Mouse (Mus musculus) CD4-positive, CD25-positive, alpha-beta regulatory T cell, adult 2 months (primary cell): ENCODE data around the gene 4921504E06Rik.

Source experiments
- DNase-seq: peaks from one replicate; pipeline ENCODE4 v3.0.0-alpha.2; 2012; ENCODE audit warnings: low read depth, low spot score

The 4921504E06Rik gene

GRCm38 (mm10) chr2:19553821-19554592 is at the start of gene 4921504E06Rik:
Gene 4921504E06Rik (minus strand): TSS chr2:19553914.
- peak; percentile 69 for DNase-seq

GRCm38 (mm10) chr2:19601386-19601925 is 47.7 kb upstream of the 4921504E06Rik start:
- DNase-seq = no peak

GRCm38 (mm10) chr2:19600860-19601259 is 47.1 kb upstream of the 4921504E06Rik start:
- DNase-seq = no peak

- no peak for DNase-seq
Measured at GRCm38 (mm10) chr2:19599801-19600200, 46.1 kb upstream of the 4921504E06Rik start.

GRCm38 (mm10) chr2:19596988-19597387 is 43.3 kb upstream of the 4921504E06Rik start:
- no peak for DNase-seq

GRCm38 (mm10) chr2:19596426-19596825 is 42.7 kb upstream of the 4921504E06Rik start:
- DNase-seq = no peak

DNA sequence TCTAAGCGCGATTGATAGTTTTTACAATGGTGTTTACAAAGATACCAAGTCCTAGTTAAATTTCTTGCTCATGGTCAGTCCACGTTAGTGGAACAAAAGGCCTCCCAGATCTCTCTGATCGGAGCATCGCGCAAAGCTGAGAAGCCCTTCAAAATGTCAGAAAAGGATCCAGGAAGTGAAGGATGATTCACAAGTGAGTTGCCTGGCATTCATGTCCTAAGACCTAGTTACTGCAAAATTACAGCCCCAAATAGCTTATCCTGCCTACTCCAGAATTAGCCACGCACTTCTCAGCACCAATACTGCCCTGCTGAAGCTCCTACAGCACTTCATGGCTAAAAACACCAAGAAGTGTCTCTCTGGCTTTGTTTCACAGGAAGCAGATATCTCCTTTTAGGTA is 41.1 kb upstream of the 4921504E06Rik start:
- no peak for DNase-seq

GRCm38 (mm10) chr2:19579846-19580245 is 26.1 kb upstream of the 4921504E06Rik start:
- no peak for DNase-seq

- DNase-seq = no peak
Measured at GRCm38 (mm10) chr2:19579180-19579579, 25.5 kb upstream of the 4921504E06Rik start.

DNA sequence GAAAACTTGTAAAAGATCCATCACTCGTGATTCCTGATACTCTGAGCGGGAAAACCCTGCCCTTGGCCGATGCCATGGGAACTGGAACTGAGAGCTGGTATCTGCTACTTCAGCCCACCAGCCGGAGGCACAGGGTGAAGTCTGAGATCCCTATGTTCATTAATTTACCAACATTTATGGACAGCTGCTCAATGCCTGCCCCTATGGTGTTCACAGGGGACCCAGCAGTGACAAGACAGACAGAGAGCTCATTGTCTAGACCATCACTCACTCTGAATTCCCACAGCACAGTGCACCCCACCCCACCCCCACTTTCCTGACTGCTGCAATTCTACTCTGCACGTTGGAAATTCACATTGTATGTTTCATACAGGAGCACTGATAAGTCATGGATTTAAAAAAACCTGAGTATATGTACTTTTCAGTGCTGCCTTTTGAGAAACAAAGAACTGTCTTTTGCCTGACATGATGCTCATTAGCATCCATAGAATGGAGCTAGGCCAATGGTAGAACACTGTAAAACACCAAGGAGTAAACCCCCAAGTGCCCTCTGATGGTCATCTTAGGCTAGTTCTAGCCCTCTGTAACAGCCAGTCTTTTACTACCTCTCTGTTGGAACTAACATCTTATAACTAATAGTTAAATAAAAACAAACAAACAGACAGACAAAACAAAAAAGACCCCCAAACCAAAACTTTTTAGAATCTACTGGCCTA is 8.6 kb upstream of the 4921504E06Rik start:
- DNase-seq = no peak

- DNase-seq = no peak
Measured at GRCm38 (mm10) chr2:19560654-19561053, 6.9 kb upstream of the 4921504E06Rik start.

DNA sequence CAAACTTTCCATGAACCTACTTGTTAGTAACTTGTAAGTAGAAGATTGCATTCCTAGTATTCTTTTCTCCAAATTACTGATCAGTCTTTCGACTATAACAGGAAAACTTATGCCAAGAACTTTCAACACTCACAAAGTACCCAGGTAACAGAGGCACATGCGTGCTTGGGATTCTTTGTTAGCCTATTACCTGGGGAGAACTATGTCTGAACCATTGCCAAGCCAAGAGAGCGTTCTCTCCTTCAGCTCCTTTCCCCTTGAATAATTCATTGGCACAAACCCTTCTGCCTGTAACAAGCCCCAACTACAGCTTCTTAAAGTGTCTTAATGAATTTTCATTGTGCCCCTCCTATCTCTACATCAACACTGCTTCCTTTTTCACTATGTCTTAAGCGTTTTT is 6.4 kb upstream of the 4921504E06Rik start:
- no peak for DNase-seq

DNA sequence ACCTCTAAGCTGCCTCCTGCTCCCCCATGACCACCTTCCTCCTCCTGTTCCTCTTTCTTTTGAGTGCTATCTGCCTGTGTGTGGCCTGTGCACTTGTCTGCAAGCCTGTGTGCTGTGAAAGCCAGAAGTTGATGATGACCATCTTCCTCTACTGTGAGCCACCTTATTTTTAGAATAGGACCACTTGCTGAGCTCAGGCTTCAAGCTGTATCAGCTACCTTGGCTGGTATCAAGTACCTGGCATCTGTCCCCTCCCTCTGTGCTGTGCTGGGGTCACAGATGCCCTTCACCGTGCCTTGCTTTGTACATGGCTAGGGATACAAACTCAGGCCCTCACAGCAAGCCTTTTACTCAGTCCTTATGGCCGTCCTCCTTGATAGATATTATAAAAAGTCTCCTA is 2.3 kb downstream of the 4921504E06Rik start:
- DNase-seq = no peak

- DNase-seq = no peak
Measured at GRCm38 (mm10) chr2:19540906-19541305, 12.8 kb downstream of the 4921504E06Rik start.

GRCm38 (mm10) chr2:19529428-19529827 is 24.3 kb downstream of the 4921504E06Rik start:
- peak; percentile 5 for DNase-seq

DNA sequence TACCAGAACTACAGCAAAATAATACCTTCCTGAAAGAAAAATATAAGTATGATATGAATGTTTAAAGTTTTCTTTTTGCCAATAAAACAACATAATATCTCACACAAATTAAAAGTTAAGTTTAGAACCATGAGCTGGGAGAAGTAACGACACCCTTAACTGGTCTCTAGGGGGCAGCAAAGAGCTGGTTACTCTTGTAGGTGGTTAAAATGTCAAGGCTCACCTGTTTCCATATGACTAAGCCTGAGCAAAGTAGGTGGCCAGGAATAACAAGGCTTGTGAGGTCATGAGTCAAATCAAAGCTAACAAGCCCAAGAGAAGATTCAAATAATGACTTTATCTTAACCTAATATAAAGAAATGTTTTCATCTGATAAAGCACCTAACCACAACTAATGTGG is 24.9 kb downstream of the 4921504E06Rik start:
- peak; percentile 87 for DNase-seq

DNA sequence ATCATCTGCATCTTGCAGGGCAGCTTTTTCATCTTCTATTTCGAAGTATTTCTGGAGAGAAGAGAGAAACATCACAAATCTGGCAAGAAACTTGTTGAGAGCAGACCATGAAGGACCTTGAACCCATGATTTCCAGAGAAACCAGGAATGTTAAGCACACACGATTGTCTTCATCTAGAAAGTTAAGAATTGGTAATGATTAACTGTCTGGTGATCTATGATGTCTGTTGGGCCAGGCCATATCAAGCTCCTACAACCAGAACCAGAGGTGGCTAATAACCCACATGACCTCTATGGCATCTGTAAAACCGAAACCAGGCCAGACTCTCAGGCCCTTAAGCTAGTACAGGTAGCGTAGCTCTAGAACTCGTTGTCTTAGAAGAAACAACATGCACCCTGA is 29.6 kb downstream of the 4921504E06Rik start:
- DNase-seq = no peak

DNA sequence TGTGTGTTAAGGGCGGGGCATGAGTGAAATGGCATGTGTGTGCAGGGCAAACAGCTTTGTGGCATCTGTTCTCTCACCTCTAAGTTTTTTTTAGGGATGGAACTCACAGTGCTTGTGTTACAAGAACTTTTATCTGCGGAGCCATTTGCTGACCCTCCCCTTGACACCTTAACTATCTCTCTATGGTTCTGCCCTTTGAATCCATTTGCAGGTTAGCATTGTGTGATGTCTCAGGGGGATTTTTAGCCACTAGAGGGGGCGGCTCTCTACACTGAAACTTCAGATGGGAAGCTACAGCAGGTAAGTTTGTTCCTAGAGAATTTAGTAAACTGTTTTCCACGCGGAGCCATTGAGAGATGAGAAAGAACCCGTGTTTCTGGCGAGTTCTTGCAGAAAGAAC is 32.1 kb downstream of the 4921504E06Rik start:
- DNase-seq = peak; percentile 7

DNA sequence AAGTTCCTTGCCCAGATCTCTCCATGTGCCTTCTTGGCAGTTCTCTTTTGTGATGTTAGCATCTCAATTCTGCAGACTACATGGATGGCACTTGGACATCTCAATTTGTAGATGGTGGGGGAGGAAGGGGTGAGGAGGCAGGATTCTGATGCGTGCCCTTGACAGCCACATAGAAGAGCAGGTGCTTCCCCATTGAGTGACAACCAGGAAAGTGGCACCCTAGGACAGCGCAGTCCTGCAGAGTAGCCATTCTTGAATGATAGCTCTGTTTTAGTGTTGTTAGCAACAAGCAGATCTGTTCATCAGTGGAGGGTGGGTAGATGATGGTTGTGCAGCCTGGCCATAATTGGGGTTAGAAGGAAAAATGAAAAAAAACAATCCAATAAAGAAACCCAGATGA is 33.1 kb downstream of the 4921504E06Rik start:
- DNase-seq = no peak

GRCm38 (mm10) chr2:19519768-19520167 is 33.9 kb downstream of the 4921504E06Rik start:
- peak; percentile 51 for DNase-seq

GRCm38 (mm10) chr2:19517952-19518351 is 35.8 kb downstream of the 4921504E06Rik start:
- no peak for DNase-seq

GRCm38 (mm10) chr2:19512381-19512780 is 41.3 kb downstream of the 4921504E06Rik start:
- DNase-seq = no peak

GRCm38 (mm10) chr2:19511032-19511431 is 42.7 kb downstream of the 4921504E06Rik start:
- no peak for DNase-seq
